Mouse (Mus musculus) G1E (cell line): ENCODE measurements around the gene Upk1a. TPM values are rescaled to one million over a fixed set of nuclear protein-coding genes. Genes with fewer than 3 reads are reported as not detected.

ENCODE experiments used
- ATAC-seq: 2 replicates; pipeline ENCODE4 v1.8.0; 2016; ENCODE audit warnings: mild to moderate bottlenecking; ENCODE audit not compliant: insufficient number of reproducible peaks, poor library complexity, low FRiP score, severe bottlenecking; ENCODE audit errors: extremely low read depth
- DNase-seq: peaks from one replicate; pipeline ENCODE4 v3.0.0; 2012; ENCODE audit warnings: low spot score
- H3K27me3 ChIP-seq: 2 replicates; pipeline ENCODE4 v1.6.1; 2012; ENCODE audit warnings: mild to moderate bottlenecking, low read length, inconsistent platforms; ENCODE audit not compliant: insufficient read depth
- H3K36me3 ChIP-seq: replicated peaks from 2 replicates; pipeline ENCODE3; 2012; ENCODE audit warnings: mild to moderate bottlenecking, inconsistent platforms
- H3K4me1 ChIP-seq: 2 replicates; pipeline ENCODE4 v1.6.1; 2012; ENCODE audit warnings: low read depth, low read length, inconsistent platforms, mixed read lengths; ENCODE audit not compliant: insufficient read depth
- H3K4me3 ChIP-seq: 2 replicates; pipeline ENCODE4 v1.5.1; 2012; ENCODE audit warnings: low read depth, mild to moderate bottlenecking, inconsistent platforms, low read length, moderate library complexity, mixed read lengths
- H3K9me3 ChIP-seq: replicated peaks from 2 replicates; pipeline ENCODE4 v1.6.1; 2012; ENCODE audit warnings: inconsistent platforms
- CTCF ChIP-seq: IDR thresholded peaks from 2 replicates; pipeline ENCODE4 v1.5.1; 2012; ENCODE audit warnings: low read depth, low read length, inconsistent platforms, mixed read lengths
- GATA1 ChIP-seq: IDR thresholded peaks from 2 replicates; pipeline ENCODE4 v1.6.1; 2012; ENCODE audit warnings: borderline replicate concordance, low read length, inconsistent platforms, mixed read lengths
- GATA2 ChIP-seq: IDR thresholded peaks from 2 replicates; pipeline ENCODE4 v1.6.1; 2012; ENCODE audit warnings: low read depth, low read length, inconsistent platforms, borderline replicate concordance
- POLR2AphosphoS5 ChIP-seq: IDR thresholded peaks from 2 replicates; pipeline ENCODE4 v1.6.1; 2012; ENCODE audit warnings: low read depth, low read length, inconsistent platforms; ENCODE audit not compliant: insufficient replicate concordance
- TAL1 ChIP-seq: conservative IDR thresholded peaks from 2 replicates; pipeline ENCODE4 v1.6.1; 2012; ENCODE audit warnings: low read depth, low read length, inconsistent platforms, mixed read lengths
- polyA plus RNA-seq: library from polyadenylated mRNA; stranded (reverse); fragments of >175 nt; gene quantifications from 2 replicates; pipeline ENCODE4 v1.2.3, GENCODE M21; 2012
- total RNA-seq, 2 experiments: library from RNA; stranded (forward) in 1 of 2; stranded (reverse) in 1 of 2; fragments of 200-1000 nt in 1 of 2; fragments of >200 nt in 1 of 2; fragmentation: Nextera tagmentation in 1 of 2; gene quantifications; 2 replicates each; pipeline ENCODE4 v1.2.3; 2014 to 2017

Gene Upk1a
- total and polyA plus RNA-seq, 3 experiments = 0.82 to 15.0 (median 1.4) TPM

GRCm38 (mm10) chr7:30589435-30590301, 23.0 kb downstream of the Upk1a start:
- TF ChIP-seq CTCF = peak; percentile 52
- TF ChIP-seq GATA2 = no peak
- DNase-seq (peak; percentile 80), ATAC-seq (peak; percentile 29; the same call in 1 of the 2 replicates)
- Histone ChIP-seq H3K27me3 (peaks cover 12% of the 10 kb centered on the region), H3K4me1 (peaks cover 58% of the 10 kb centered on the region), H3K9me3 (no peaks in the 10 kb centered on the region), H3K36me3 (peaks cover 33% of the 10 kb centered on the region), H3K4me3 (peak overlapping the region; percentile 88)

- ATAC-seq (peak; percentile 75), DNase-seq (peak; percentile 97)
- H3K9me3 ChIP-seq = no peaks in the 10 kb centered on the region
- peaks cover 5% of the 10 kb centered on the region for H3K27me3 ChIP-seq
- peak within 1 kb of the TSS; percentile 88 for H3K4me3 ChIP-seq
- H3K36me3 ChIP-seq = peaks cover 41% of the 10 kb centered on the region
- H3K4me1 ChIP-seq = peaks cover 60% of the 10 kb centered on the region
- TF ChIP-seq GATA1 = no peak
- no peak for TF ChIP-seq CTCF
- TF ChIP-seq TAL1 = no peak
- TF ChIP-seq POLR2AphosphoS5 = no peak
- no peak for TF ChIP-seq GATA2
These were observed 23.8 kb downstream of the Upk1a start, which contains the start of gene Kmt2b for GRCm38 (mm10) chr7:30588676-30589434. Kmt2b (minus strand) TSS chr7:30588726.

DNA sequence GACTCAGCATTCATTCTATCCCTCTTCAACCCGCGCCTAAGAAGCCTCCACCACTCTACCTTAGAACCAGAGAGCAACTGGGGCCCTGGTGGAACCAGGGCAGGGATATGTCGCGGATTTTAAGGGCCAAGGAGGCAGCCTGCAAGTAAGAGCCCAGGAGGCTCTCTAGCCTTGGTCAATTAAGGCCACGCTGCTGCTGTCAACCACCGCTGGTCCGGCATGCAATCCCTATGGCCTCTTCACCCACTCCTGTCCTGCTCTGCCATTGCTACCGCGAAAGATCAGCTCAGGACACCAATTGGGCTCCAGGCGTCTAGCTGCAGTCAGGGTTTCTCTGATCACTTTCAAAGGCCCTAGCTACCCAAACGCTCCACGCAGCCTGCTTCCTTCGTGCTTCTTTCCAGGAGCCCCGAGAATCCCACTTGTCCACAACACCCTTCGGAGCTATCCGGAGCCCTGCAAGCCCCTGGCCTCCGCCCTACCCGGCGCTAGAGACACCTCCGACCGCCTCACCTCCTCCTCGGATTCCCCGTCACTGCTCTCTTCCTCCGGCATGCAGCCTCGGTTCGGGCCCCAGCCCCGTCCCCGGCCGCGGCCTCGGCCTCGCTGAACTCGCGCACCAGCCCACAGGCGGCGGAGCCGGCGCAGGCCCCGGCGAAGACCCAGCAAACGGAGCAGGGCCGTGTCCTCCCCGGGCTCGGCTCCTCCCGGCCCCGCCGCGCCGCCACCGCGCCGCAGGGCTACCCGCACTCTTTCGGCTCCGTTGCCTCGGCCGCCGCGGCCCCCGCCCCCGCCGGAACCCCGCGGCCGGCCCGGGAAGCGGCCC, 24.6 kb downstream of the Upk1a start:
- no peak for ATAC-seq
- peak; percentile 52 for DNase-seq

GRCm38 (mm10) chr7:30586455-30587020, 26.1 kb downstream of the Upk1a start:
- peak overlapping the region; percentile 88; the same call in 1 of the 2 replicates for H3K4me3 ChIP-seq
- H3K4me1 ChIP-seq = peaks cover 59% of the 10 kb centered on the region
- H3K36me3 ChIP-seq = peaks cover 64% of the 10 kb centered on the region
- ATAC-seq = no peak
- no peaks in the 10 kb centered on the region for H3K9me3 ChIP-seq
- TF ChIP-seq CTCF = no peak
- no peak for TF ChIP-seq GATA2
- no peak for TF ChIP-seq POLR2AphosphoS5
- no peak for TF ChIP-seq GATA1
- no peak for TF ChIP-seq TAL1
- DNase-seq = no peak
- no peaks in the 10 kb centered on the region for H3K27me3 ChIP-seq

More for the DNA sequence above, 24.6 kb downstream of the Upk1a start:
- Histone ChIP-seq H3K4me1 (peaks cover 60% of the 10 kb centered on the region), H3K4me3 (peak overlapping the region; percentile 88), H3K9me3 (no peaks in the 10 kb centered on the region), H3K36me3 (peaks cover 49% of the 10 kb centered on the region), H3K27me3 (0 out of 2 replicates have a peak, but pooled peaks cover under 1% of the 10 kb centered on the region)
- TF ChIP-seq CTCF (no peak), GATA1 (no peak), TAL1 (no peak), POLR2AphosphoS5 (no peak), GATA2 (no peak)

- no peaks in the 10 kb centered on the region for H3K27me3 ChIP-seq
- H3K4me3 ChIP-seq = no peak overlapping the region
- H3K4me1 ChIP-seq = peaks cover 66% of the 10 kb centered on the region
- H3K36me3 ChIP-seq = peaks cover 71% of the 10 kb centered on the region
- no peak for TF ChIP-seq GATA1
- TF ChIP-seq GATA2 = no peak
- no peak for TF ChIP-seq TAL1
- TF ChIP-seq CTCF = no peak
- no peak for TF ChIP-seq POLR2AphosphoS5
- no peak for DNase-seq
- H3K9me3 ChIP-seq = no peaks in the 10 kb centered on the region
- ATAC-seq = no peak
These were observed 27.5 kb downstream of the Upk1a start for GRCm38 (mm10) chr7:30585170-30585569.
